Mouse (Mus musculus): ENCODE data around the gene Zfp36l2.
A peak's percentile ranks its signal among the peaks of the same experiment; 100 is the strongest.
"Not testable (repeated sequence)": the region's sequence is repeated elsewhere in the genome, so short reads cannot be mapped to it uniquely, and the experiment has no call there.

The Zfp36l2 gene

GRCm38 (mm10) chr17:84195003-84195395, 7.3 kb upstream of the Zfp36l2 start:
- peak; percentile 37 for DNase-seq (ENCODE audit: low spot score)

GRCm38 (mm10) chr17:84194282-84195002, 6.7 kb upstream of the Zfp36l2 start:
- DNase-seq (ENCODE audit: low spot score), result peak; percentile 32

- DNase-seq (ENCODE audit: low spot score), result peak; percentile 40
Measured at GRCm38 (mm10) chr17:84193411-84193810, 5.7 kb upstream of the Zfp36l2 start.

GRCm38 (mm10) chr17:84191946-84192345, 4.2 kb upstream of the Zfp36l2 start:
- DNase-seq (ENCODE audit: low spot score), result no peak

- DNase-seq (ENCODE audit: low spot score), result peak; percentile 93
Measured at GRCm38 (mm10) chr17:84190885-84191284, 3.1 kb upstream of the Zfp36l2 start.

- peak; percentile 49 for DNase-seq (ENCODE audit: low spot score)
Measured at GRCm38 (mm10) chr17:84189127-84189854, 1.5 kb upstream of the Zfp36l2 start.

- peak; percentile 94 for DNase-seq (ENCODE audit: low spot score)
Measured at GRCm38 (mm10) chr17:84188374-84188961, 721 bp upstream of the Zfp36l2 start.

- DNase-seq (ENCODE audit: low spot score), result not testable (repeated sequence)
Measured at GRCm38 (mm10) chr17:84187264-84187663, 483 bp downstream of the Zfp36l2 start.

GRCm38 (mm10) chr17:84186451-84187202, 1.1 kb downstream of the Zfp36l2 start:
- DNase-seq (ENCODE audit: low spot score), result peak; percentile 70

GRCm38 (mm10) chr17:84185581-84186450, 1.9 kb downstream of the Zfp36l2 start:
- DNase-seq (ENCODE audit: low spot score), result peak; percentile 84

- DNase-seq (ENCODE audit: low spot score), result peak; percentile 39
Measured at GRCm38 (mm10) chr17:84185011-84185411, 2.7 kb downstream of the Zfp36l2 start.

- DNase-seq (ENCODE audit: low spot score), result peak; percentile 87
Measured at GRCm38 (mm10) chr17:84183291-84183781, 4.4 kb downstream of the Zfp36l2 start.

- DNase-seq (ENCODE audit: low spot score), result peak; percentile 60
Measured at GRCm38 (mm10) chr17:84182311-84183271, 5.2 kb downstream of the Zfp36l2 start.

- peak; percentile 67 for DNase-seq (ENCODE audit: low spot score)
Measured at GRCm38 (mm10) chr17:84181502-84182310, 6.0 kb downstream of the Zfp36l2 start.

- peak; percentile 63 for DNase-seq (ENCODE audit: low spot score)
Measured at GRCm38 (mm10) chr17:84180715-84181501, 6.8 kb downstream of the Zfp36l2 start.

- DNase-seq (ENCODE audit: low spot score), result peak; percentile 50
Measured at GRCm38 (mm10) chr17:84179973-84180365, 7.8 kb downstream of the Zfp36l2 start.

GRCm38 (mm10) chr17:84179026-84179972, 8.4 kb downstream of the Zfp36l2 start:
- peak; percentile 45 for DNase-seq (ENCODE audit: low spot score)

Measured in testis, postnatal 10 days (tissue).